Mouse (Mus musculus): Measurements from ENCODE around the gene Hils1.
"Not testable (repeated sequence)": the region's sequence is repeated elsewhere in the genome, so short reads cannot be mapped to it uniquely, and the experiment has no call there.

Gene Hils1

DNA sequence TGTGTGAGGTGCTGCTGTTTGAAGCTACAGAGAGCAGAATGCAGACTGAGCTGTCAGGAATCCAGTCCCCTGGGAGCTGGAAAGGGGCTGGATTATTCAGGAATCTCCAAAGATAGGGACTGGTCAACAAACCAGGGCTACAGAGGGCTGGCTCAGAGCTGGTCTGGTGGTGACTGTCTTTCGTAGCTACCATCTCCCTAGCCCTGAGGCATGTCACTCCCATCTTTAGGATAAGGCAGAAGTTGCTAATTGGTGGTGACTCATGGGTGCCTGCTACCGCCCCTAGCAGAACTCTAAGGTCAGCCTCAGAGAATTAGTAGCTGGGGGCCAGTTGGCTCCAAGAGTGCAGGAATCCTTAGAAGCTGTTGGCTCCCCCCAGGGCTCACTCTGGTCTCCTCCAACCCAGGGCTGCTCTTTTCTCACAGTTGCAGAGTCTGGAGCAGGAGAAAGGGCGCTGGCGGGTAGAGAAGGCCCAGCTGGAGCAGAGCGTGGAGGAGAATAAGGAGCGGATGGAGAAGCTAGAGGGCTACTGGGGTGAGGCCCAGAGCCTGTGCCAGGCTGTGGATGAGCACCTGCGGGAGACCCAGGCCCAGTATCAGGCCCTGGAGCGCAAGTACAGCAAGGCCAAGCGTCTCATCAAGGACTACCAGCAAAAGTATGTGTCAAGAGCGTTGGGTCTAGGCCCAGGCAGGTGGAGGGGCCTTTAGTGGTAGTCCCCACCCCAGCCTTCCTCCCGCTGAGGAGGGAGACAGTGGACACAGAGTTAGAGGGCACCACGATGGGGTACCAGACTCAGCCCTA, 36.9 kb downstream of the Hils1 start:
- DNase-seq (ENCODE audit: inconsistent ontology term) = peak; percentile 79

GRCm38 (mm10) chr11:95004937-95005198, 37.5 kb downstream of the Hils1 start:
- DNase-seq (ENCODE audit: inconsistent ontology term) = no peak

- DNase-seq (ENCODE audit: inconsistent ontology term) = no peak
These were observed 38.6 kb downstream of the Hils1 start for GRCm38 (mm10) chr11:95006038-95006437.

GRCm38 (mm10) chr11:95006525-95007219, 39.3 kb downstream of the Hils1 start:
- peak; percentile 65 for DNase-seq (ENCODE audit: inconsistent ontology term)

GRCm38 (mm10) chr11:95007418-95007817, 40.0 kb downstream of the Hils1 start:
- no peak for DNase-seq (ENCODE audit: inconsistent ontology term)

- DNase-seq (ENCODE audit: inconsistent ontology term) = peak; percentile 88
These were observed 41.6 kb downstream of the Hils1 start for GRCm38 (mm10) chr11:95008661-95009628.

DNA sequence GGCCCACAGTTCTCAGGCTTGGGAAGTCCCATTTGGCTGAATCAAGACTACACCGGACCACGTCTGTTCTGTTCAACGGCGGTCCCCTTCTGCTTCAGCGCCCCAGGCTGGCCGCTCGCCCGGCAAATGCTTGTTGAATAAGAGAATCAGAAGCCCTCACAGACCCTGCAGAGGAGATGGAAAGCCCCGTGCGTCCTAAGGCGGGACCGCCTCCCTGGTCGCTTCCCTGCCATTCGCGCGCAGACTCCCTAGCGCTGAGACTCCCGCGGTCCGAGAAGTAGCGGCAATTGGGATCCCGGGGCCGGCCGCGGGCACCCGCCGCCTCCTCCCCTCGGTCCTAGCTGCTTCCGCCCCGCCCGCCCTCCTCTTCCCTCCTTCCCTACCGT, 42.2 kb downstream of the Hils1 start, which contains the start of gene Samd14:
Samd14 (plus strand) TSS at position 251 of the 386 bp plus-strand sequence.
- peak; percentile 97 for DNase-seq (ENCODE audit: inconsistent ontology term)

DNA sequence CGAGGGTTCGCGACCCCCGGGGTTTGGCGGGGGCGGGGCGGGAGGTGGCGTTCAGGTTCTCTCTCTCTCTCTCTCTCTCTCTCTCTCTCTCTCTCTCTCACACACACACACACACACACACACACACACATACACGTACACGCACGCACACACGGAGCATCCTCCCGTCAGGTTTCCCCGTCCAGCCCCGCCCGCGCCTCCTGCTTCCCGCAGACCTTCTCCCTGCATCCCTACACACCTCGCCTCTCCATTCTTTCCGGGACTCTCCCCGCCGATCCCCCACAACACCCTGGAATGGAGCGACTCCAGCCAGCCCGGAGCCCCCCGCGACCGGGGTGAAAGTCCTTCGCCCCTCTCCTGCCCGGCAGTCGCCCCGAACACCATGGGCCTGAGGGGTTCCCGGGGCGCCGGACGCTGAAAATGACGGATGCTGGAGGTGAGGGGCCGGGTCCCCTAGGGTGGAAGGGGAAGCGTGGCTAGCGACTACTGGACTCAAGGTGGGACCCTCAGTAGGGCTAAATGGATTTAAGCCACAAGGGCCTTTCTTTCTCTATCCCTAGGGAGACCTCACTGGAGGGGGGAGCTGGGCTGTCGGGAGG, 42.8 kb downstream of the Hils1 start:
- DNase-seq (ENCODE audit: inconsistent ontology term) = peak; percentile 47

DNA sequence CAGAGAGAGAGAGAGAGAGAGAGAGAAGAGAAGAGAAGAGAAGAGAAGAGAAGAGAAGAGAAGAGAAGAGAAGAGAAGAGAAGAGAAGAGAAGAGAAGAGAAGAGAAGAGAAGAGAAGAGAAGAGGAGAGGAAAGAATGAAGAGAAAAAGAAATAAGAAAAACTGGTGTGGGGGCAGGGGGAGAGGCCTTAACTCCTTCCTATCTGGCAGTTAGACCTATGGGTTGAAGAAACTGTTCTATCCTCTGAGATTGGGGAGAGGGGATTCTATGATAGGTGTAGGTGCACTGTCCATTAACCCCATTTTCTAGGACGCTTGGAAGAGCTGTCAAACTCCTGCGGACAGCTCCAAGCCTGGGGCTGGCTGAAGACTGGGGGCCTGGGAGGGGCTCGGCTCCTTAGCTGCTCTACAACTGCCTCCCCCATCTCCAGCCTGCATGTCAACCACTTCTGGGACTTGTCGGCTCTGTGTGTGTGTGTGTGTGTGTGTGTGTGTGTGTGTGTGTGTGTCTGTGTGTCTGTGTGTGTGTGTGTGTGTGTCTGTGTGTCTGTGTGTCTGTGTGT, 43.5 kb downstream of the Hils1 start:
- not testable (repeated sequence) for DNase-seq (ENCODE audit: inconsistent ontology term)

GRCm38 (mm10) chr11:95011416-95011815, 44.0 kb downstream of the Hils1 start:
- DNase-seq (ENCODE audit: inconsistent ontology term) = no peak

GRCm38 (mm10) chr11:95012075-95012474, 44.7 kb downstream of the Hils1 start:
- no peak for DNase-seq (ENCODE audit: inconsistent ontology term)

GRCm38 (mm10) chr11:95012487-95012886, 45.1 kb downstream of the Hils1 start:
- DNase-seq (ENCODE audit: inconsistent ontology term) = no peak

DNA sequence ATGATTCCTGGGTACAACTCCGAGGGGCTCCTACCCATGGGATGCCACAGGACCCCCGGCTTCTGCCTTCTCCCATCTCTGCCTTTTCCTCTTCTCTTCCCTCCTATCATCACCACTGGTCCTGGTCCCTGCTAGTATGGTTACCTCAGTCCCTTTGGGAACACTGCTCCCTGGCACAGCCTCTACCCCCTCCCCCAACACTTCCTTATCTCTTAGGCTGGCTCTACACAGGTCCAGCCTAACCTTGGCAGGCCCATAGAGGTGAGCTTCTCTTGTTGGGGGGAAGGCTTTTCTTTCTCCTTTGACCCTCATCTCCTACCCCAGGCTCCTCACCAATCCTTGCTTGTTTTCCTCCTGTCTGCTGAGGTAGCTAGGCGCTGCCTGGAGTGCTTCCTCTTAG, 48.1 kb downstream of the Hils1 start:
- no peak for DNase-seq (ENCODE audit: inconsistent ontology term)

Measured in Muller cell, postnatal 12 days (primary cell).